Mouse (Mus musculus) myocyte (in vitro differentiated cells): Measurements from ENCODE around the gene Ndufb6.
A peak's percentile ranks its signal among the peaks of the same experiment; 100 is the strongest.

Source experiments
- CEBPB ChIP-seq: IDR thresholded peaks from 2 replicates; pipeline ENCODE4 v1.6.1; 2011; ENCODE audit warnings: mild to moderate bottlenecking, moderate library complexity; ENCODE audit not compliant: poor library complexity, insufficient read depth, severe bottlenecking
- MAX ChIP-seq: IDR thresholded peaks from one replicate; pipeline ENCODE4 v1.6.1; 2011; ENCODE audit warnings: low read depth, mild to moderate bottlenecking, control low read depth
- MYOD1 ChIP-seq, 3 experiments: IDR thresholded peaks; one replicate each; pipeline ENCODE4 v1.6.1; 2011; ENCODE audit warnings: control low read depth in 2 of 3, low read depth in 2 of 3, mild to moderate bottlenecking in 2 of 3, moderate library complexity in 1 of 3; ENCODE audit not compliant: insufficient read length in 2 of 3, control insufficient read depth in 1 of 3
- MYOG ChIP-seq, 3 experiments: IDR thresholded peaks; one replicate each; pipeline ENCODE4 v1.6.1; 2011; ENCODE audit warnings: control low read depth in 2 of 3, low read depth in 2 of 3, mild to moderate bottlenecking in 2 of 3; ENCODE audit not compliant: insufficient read length in 2 of 3, control insufficient read depth in 1 of 3, insufficient read depth in 1 of 3
- POLR2A ChIP-seq: IDR thresholded peaks from one replicate; pipeline ENCODE4 v1.6.1; 2011; ENCODE audit warnings: low read depth, mild to moderate bottlenecking, control low read depth, moderate library complexity; ENCODE audit not compliant: insufficient read length
- POLR2AphosphoS2 ChIP-seq: IDR thresholded peaks from one replicate; pipeline ENCODE4 v1.6.1; 2011; ENCODE audit warnings: low read depth, control low read depth; ENCODE audit not compliant: insufficient read length
- REST ChIP-seq: IDR thresholded peaks from one replicate; pipeline ENCODE4 v1.6.1; 2011; ENCODE audit warnings: mild to moderate bottlenecking, control low read depth, moderate library complexity; ENCODE audit not compliant: insufficient read depth, insufficient read length
- TCF12 ChIP-seq: IDR thresholded peaks from one replicate; pipeline ENCODE4 v1.6.1; 2011; ENCODE audit warnings: mild to moderate bottlenecking, control low read depth; ENCODE audit not compliant: poor library complexity, insufficient read depth, severe bottlenecking
- USF1 ChIP-seq: IDR thresholded peaks from one replicate; pipeline ENCODE4 v1.6.1; 2011; ENCODE audit warnings: low read depth, mild to moderate bottlenecking, control low read depth, moderate library complexity

DNA sequence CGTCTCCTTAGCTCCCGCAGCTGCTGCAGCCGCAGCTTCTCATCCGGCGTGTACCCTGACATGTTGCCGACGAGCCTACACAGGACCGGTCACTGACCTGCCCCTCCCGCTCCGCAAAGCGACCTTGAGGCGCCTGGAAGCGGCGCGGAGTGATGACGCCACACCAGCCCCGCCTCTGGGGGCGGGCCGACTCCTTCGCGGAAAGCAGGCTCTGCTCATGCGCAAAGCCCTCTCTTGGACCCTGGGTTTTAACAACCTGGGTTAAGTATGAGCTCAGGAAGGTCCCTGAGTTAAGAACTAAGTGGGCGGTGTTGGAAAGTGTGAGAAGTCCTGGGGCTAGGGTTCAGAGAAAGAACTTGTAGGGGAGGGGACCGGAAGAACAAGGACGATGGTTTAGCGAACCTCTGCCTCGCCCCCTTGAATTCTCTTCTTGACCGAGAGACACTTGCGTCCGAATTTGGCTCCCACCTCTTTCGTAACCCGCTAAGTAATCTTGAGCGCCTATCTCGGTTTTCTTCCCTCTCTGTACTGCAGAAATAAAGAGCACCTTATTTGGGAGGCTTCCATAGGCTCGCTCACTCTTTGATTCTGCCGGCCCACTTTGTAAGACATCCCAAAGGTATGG, at the start of gene Ndufb6:
- TF ChIP-seq MYOG (IDR thresholded peaks at IDR 0.05; ENCODE audit: control insufficient read depth in 1 of 3, insufficient read depth in 1 of 3, insufficient read length in 2 of 3, low read depth in 2 of 3): peak in 2 of 3 experiments; percentile 28 to 34
- TF ChIP-seq POLR2A: peak; percentile 96
- TF ChIP-seq MYOD1 (IDR thresholded peaks at IDR 0.05; ENCODE audit: control insufficient read depth in 1 of 3, insufficient read length in 2 of 3, low read depth in 2 of 3): peak in 2 of 3 experiments; percentile 16 to 39
- TF ChIP-seq USF1: no peak
- no peak for TF ChIP-seq REST
- TF ChIP-seq MAX: no peak
- TF ChIP-seq TCF12: no peak
- no peak for TF ChIP-seq CEBPB
- peak; percentile 97 for TF ChIP-seq POLR2AphosphoS2
